Mouse (Mus musculus) C2C12 (cell line): Measurements from ENCODE around the gene Rap1gap2.

Experiments used
- CEBPB ChIP-seq: IDR thresholded peaks from one replicate; pipeline ENCODE4 v1.6.1; 2011; ENCODE audit warnings: low read depth, mild to moderate bottlenecking, control low read depth, moderate library complexity
- CTCF ChIP-seq: IDR thresholded peaks from one replicate; pipeline ENCODE4 v1.5.1; 2011; ENCODE audit not compliant: control insufficient read depth, insufficient read depth, insufficient read length
- MAX ChIP-seq: IDR thresholded peaks from one replicate; pipeline ENCODE4 v1.6.1; 2011; ENCODE audit warnings: mild to moderate bottlenecking, control low read depth
- MYOD1 ChIP-seq: IDR thresholded peaks from one replicate; pipeline ENCODE4 v1.6.1; 2011; ENCODE audit warnings: low read depth; ENCODE audit not compliant: control insufficient read depth, insufficient read length
- MYOG ChIP-seq: IDR thresholded peaks from one replicate; pipeline ENCODE4 v1.6.1; 2011; ENCODE audit not compliant: control insufficient read depth, insufficient read length; ENCODE audit errors: extremely low read depth
- USF1 ChIP-seq: IDR thresholded peaks from one replicate; pipeline ENCODE4 v1.6.1; 2011; ENCODE audit warnings: low read depth, mild to moderate bottlenecking, control low read depth, moderate library complexity

- TF ChIP-seq CTCF = no peak
- no peak for TF ChIP-seq MYOG
- TF ChIP-seq USF1 = no peak
- no peak for TF ChIP-seq MAX
- TF ChIP-seq MYOD1 = no peak
- no peak for TF ChIP-seq CEBPB
These were observed 165.1 kb downstream of the Rap1gap2 start for GRCm38 (mm10) chr11:74445591-74445990.
